Mouse (Mus musculus) myocyte (in vitro differentiated cells): ENCODE measurements at regions not wholly inside any gene's neighbourhood (a gene's known extent, or its start where the extent isn't known, plus 50 kb on each side); places are given as distances from the start of the nearest gene placed in this dataset.

Source experiments
- H3K27me3 ChIP-seq: one replicate; pipeline ENCODE4 v1.6.1; 2011; ENCODE audit not compliant: control insufficient read depth, insufficient read depth, insufficient read length
- H3K36me3 ChIP-seq: one replicate; pipeline ENCODE4 v1.6.1; 2011; ENCODE audit not compliant: control insufficient read depth, insufficient read depth
- H3K4me2 ChIP-seq: one replicate; pipeline ENCODE4 v1.6.1; 2011; ENCODE audit warnings: low read depth, control low read depth
- H3K4me3 ChIP-seq: one replicate; pipeline ENCODE4 v1.5.1; 2011; ENCODE audit warnings: mild to moderate bottlenecking, control low read depth, moderate library complexity
- H3K79me2 ChIP-seq: one replicate; pipeline ENCODE4 v1.6.1; 2011; ENCODE audit not compliant: control insufficient read depth, insufficient read depth
- H3ac ChIP-seq: one replicate; pipeline ENCODE4 v1.6.1; 2011; ENCODE audit not compliant: control insufficient read depth, insufficient read length
- CEBPB ChIP-seq: IDR thresholded peaks from 2 replicates; pipeline ENCODE4 v1.6.1; 2011; ENCODE audit warnings: mild to moderate bottlenecking, moderate library complexity; ENCODE audit not compliant: poor library complexity, insufficient read depth, severe bottlenecking
- E2F4 ChIP-seq: IDR thresholded peaks from one replicate; pipeline ENCODE4 v1.6.1; 2011; ENCODE audit warnings: mild to moderate bottlenecking, control low read depth, moderate library complexity; ENCODE audit not compliant: insufficient read depth
- MAX ChIP-seq: IDR thresholded peaks from one replicate; pipeline ENCODE4 v1.6.1; 2011; ENCODE audit warnings: low read depth, mild to moderate bottlenecking, control low read depth
- MYOD1 ChIP-seq, 3 experiments: IDR thresholded peaks; one replicate each; pipeline ENCODE4 v1.6.1; 2011; ENCODE audit warnings: control low read depth in 2 of 3, low read depth in 2 of 3, mild to moderate bottlenecking in 2 of 3, moderate library complexity in 1 of 3; ENCODE audit not compliant: insufficient read length in 2 of 3, control insufficient read depth in 1 of 3
- MYOG ChIP-seq, 3 experiments: IDR thresholded peaks; one replicate each; pipeline ENCODE4 v1.6.1; 2011; ENCODE audit warnings: control low read depth in 2 of 3, low read depth in 2 of 3, mild to moderate bottlenecking in 2 of 3; ENCODE audit not compliant: insufficient read length in 2 of 3, control insufficient read depth in 1 of 3, insufficient read depth in 1 of 3
- POLR2A ChIP-seq: IDR thresholded peaks from one replicate; pipeline ENCODE4 v1.6.1; 2011; ENCODE audit warnings: low read depth, mild to moderate bottlenecking, control low read depth, moderate library complexity; ENCODE audit not compliant: insufficient read length
- POLR2AphosphoS2 ChIP-seq: IDR thresholded peaks from one replicate; pipeline ENCODE4 v1.6.1; 2011; ENCODE audit warnings: low read depth, control low read depth; ENCODE audit not compliant: insufficient read length
- REST ChIP-seq: IDR thresholded peaks from one replicate; pipeline ENCODE4 v1.6.1; 2011; ENCODE audit warnings: mild to moderate bottlenecking, control low read depth, moderate library complexity; ENCODE audit not compliant: insufficient read depth, insufficient read length
- SRF ChIP-seq: IDR thresholded peaks from one replicate; pipeline ENCODE4 v1.6.1; 2011; ENCODE audit warnings: low read depth; ENCODE audit not compliant: control insufficient read depth, insufficient read length
- TCF12 ChIP-seq: IDR thresholded peaks from one replicate; pipeline ENCODE4 v1.6.1; 2011; ENCODE audit warnings: mild to moderate bottlenecking, control low read depth; ENCODE audit not compliant: poor library complexity, insufficient read depth, severe bottlenecking
- TCF3 ChIP-seq: IDR thresholded peaks from one replicate; pipeline ENCODE4 v1.6.1; 2011; ENCODE audit warnings: low read depth, control low read depth; ENCODE audit not compliant: insufficient read length
- USF1 ChIP-seq: IDR thresholded peaks from one replicate; pipeline ENCODE4 v1.6.1; 2011; ENCODE audit warnings: low read depth, mild to moderate bottlenecking, control low read depth, moderate library complexity

- no peaks in the 10 kb centered on the region for H3K27me3 ChIP-seq
- TF ChIP-seq TCF12 (no peak), POLR2AphosphoS2 (no peak), TCF3 (no peak), POLR2A (no peak), USF1 (no peak), SRF (no peak), MYOD1 (IDR thresholded peaks at IDR 0.05; ENCODE audit: control insufficient read depth in 1 of 3, insufficient read length in 2 of 3, low read depth in 2 of 3) (no peak), CEBPB (no peak), E2F4 (no peak), MAX (no peak), REST (no peak), MYOG (IDR thresholded peaks at IDR 0.05; ENCODE audit: control insufficient read depth in 1 of 3, insufficient read depth in 1 of 3, insufficient read length in 2 of 3, low read depth in 2 of 3) (no peak)
- H3K4me2 ChIP-seq, result no peak overlapping the region
- no peaks in the 10 kb centered on the region for H3K36me3 ChIP-seq
- no peak overlapping the region for H3K4me3 ChIP-seq
- H3K79me2 ChIP-seq, result no peaks in the 10 kb centered on the region
- H3ac ChIP-seq, result no peak overlapping the region
Measured at GRCm38 (mm10) chr15:96878796-96879195, 177.0 kb downstream of the Slc38a4 start.

- no peak for TF ChIP-seq MAX
- TF ChIP-seq SRF, result no peak
- TF ChIP-seq USF1, result no peak
- TF ChIP-seq REST, result no peak
- TF ChIP-seq CEBPB, result no peak
- no peak for TF ChIP-seq POLR2A
- no peak for TF ChIP-seq POLR2AphosphoS2
- TF ChIP-seq E2F4, result no peak
- TF ChIP-seq MYOG (IDR thresholded peaks at IDR 0.05; ENCODE audit: control insufficient read depth in 1 of 3, insufficient read depth in 1 of 3, insufficient read length in 2 of 3, low read depth in 2 of 3), result no peak
- no peak for TF ChIP-seq TCF12
- no peak for TF ChIP-seq TCF3
- TF ChIP-seq MYOD1 (IDR thresholded peaks at IDR 0.05; ENCODE audit: control insufficient read depth in 1 of 3, insufficient read length in 2 of 3, low read depth in 2 of 3), result no peak
- Histone ChIP-seq H3K27me3 (no peaks in the 10 kb centered on the region), H3K36me3 (no peaks in the 10 kb centered on the region), H3K4me3 (no peak overlapping the region), H3K4me2 (no peak overlapping the region), H3K79me2 (no peaks in the 10 kb centered on the region), H3ac (no peak overlapping the region)
Measured at GRCm38 (mm10) chr15:96877931-96878330, 177.8 kb downstream of the Slc38a4 start.

DNA sequence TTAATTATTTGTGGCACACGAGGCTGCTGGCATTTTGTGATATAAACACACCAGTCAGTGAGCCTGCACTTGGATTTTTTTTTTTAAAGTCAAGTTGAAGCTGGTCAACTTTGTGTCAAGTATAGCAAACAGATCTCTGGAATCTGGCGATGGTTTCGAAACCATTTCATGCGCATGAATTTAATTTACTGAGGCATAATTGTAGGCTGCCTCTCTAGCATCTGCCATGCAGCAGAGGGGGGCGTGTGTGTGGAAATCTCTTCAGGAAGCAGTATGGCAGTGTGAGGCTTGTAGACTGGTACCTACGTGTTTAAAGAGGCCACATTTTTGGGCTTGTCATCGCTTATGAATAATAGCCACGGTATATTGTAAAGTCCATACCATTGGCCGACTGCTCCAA lies 177.7 kb upstream of the Slc38a2 start:
- H3K36me3 ChIP-seq, result no peaks in the 10 kb centered on the region
- no peaks in the 10 kb centered on the region for H3K27me3 ChIP-seq
- H3K4me2 ChIP-seq, result no peak overlapping the region
- no peak for TF ChIP-seq TCF3
- no peak for TF ChIP-seq POLR2A
- no peak for TF ChIP-seq REST
- no peak for TF ChIP-seq TCF12
- TF ChIP-seq MAX, result no peak
- no peak for TF ChIP-seq CEBPB
- no peak for TF ChIP-seq USF1
- TF ChIP-seq MYOG (IDR thresholded peaks at IDR 0.05; ENCODE audit: control insufficient read depth in 1 of 3, insufficient read depth in 1 of 3, insufficient read length in 2 of 3, low read depth in 2 of 3), result no peak
- TF ChIP-seq POLR2AphosphoS2, result no peak
- TF ChIP-seq E2F4, result no peak
- no peak for TF ChIP-seq MYOD1 (IDR thresholded peaks at IDR 0.05; ENCODE audit: control insufficient read depth in 1 of 3, insufficient read length in 2 of 3, low read depth in 2 of 3)
- no peak for TF ChIP-seq SRF
- H3ac ChIP-seq, result no peak overlapping the region
- H3K4me3 ChIP-seq, result no peak overlapping the region
- no peaks in the 10 kb centered on the region for H3K79me2 ChIP-seq

DNA sequence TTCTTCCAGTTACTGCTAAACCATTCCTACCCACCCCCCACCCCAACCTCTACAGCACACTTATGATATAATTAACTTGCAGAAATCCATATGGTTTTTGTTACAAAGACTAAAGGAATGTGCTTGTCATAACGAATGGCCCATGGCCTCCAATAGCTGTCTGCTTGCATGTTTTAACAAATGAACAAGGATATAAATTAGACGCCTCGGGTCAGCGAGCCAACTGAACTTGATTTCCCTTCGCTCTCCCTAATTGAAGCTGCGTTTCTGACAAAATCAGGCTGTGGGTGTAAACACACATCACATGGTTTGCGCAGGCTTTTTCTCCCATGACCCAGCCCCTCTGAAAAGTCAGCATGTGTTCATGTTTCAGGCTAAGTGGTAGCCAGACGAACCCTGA lies 174.6 kb upstream of the Slc38a2 start:
- TF ChIP-seq USF1 (no peak), POLR2AphosphoS2 (no peak), TCF3 (no peak), E2F4 (no peak), MYOD1 (IDR thresholded peaks at IDR 0.05; ENCODE audit: control insufficient read depth in 1 of 3, insufficient read length in 2 of 3, low read depth in 2 of 3) (no peak), TCF12 (no peak), MYOG (IDR thresholded peaks at IDR 0.05; ENCODE audit: control insufficient read depth in 1 of 3, insufficient read depth in 1 of 3, insufficient read length in 2 of 3, low read depth in 2 of 3) (no peak), REST (no peak), SRF (no peak), CEBPB (no peak), MAX (no peak)
- Histone ChIP-seq H3K4me3 (no peak overlapping the region), H3K36me3 (no peaks in the 10 kb centered on the region), H3K79me2 (no peaks in the 10 kb centered on the region), H3K4me2 (no peak overlapping the region), H3K27me3 (no peaks in the 10 kb centered on the region), H3ac (no peak overlapping the region)

- Histone ChIP-seq H3K4me2 (no peak overlapping the region), H3K27me3 (no peaks in the 10 kb centered on the region), H3K4me3 (no peak overlapping the region), H3ac (no peak overlapping the region), H3K79me2 (no peaks in the 10 kb centered on the region), H3K36me3 (no peaks in the 10 kb centered on the region)
- TF ChIP-seq MYOG (IDR thresholded peaks at IDR 0.05; ENCODE audit: control insufficient read depth in 1 of 3, insufficient read depth in 1 of 3, insufficient read length in 2 of 3, low read depth in 2 of 3) (no peak), CEBPB (peak; percentile 90)
Measured at GRCm38 (mm10) chr15:96873562-96873961, 174.0 kb upstream of the Slc38a2 start.
